Mouse (Mus musculus) MEL-GATA-1-ER (cell line): ENCODE results near the gene Ccdc96.

Experiments used
- DNase-seq: peaks from one replicate; pipeline ENCODE4 v3.0.0-alpha.2; 2012; ENCODE audit warnings: low read depth; ENCODE audit errors: extremely low read depth

The Ccdc96 gene

DNA sequence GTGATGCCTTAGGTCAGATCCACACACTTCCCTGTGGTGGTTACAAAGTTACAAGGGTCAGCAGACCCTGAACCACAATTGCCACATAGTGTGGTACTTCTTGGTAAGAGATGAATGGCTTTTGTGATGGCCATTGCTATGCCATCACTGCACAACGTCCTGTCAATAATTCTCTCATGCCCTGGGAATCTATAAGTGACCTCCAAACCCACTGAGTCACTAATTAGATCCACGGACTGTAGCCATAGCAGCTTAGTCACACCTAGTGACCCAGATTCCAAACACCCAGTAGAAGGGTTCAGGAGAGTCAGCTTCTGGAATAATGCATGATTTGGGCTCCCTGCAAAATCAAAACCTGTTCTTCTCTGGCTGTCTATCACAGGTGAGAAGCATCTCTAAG lies 40.8 kb downstream of the Ccdc96 start:
- DNase-seq = no peak

GRCm38 (mm10) chr5:36526274-36526673 lies 41.9 kb downstream of the Ccdc96 start:
- no peak for DNase-seq

DNA sequence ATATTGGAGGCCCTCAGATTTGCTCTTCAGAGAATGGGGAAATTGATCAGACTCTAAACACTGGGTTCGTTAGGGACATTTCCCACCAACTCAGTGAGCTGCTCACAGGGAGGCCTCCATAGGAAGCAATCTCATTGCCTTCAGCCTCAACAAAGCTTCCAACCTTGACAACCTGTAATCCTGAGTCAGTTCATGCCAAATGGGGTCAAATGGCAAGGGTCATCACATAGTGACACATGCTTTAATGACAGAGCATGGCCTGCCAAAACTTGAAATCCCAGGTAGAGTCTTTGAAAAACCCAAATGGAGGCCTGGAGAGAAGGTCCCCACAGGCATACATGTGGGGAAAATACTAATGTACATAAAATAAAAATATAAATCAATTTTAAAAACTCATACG lies 42.5 kb downstream of the Ccdc96 start:
- DNase-seq = no peak

GRCm38 (mm10) chr5:36529698-36530097 lies 45.3 kb downstream of the Ccdc96 start:
- DNase-seq = no peak

- DNase-seq = peak; percentile 86
These were observed 45.9 kb downstream of the Ccdc96 start for GRCm38 (mm10) chr5:36530129-36530751.

DNA sequence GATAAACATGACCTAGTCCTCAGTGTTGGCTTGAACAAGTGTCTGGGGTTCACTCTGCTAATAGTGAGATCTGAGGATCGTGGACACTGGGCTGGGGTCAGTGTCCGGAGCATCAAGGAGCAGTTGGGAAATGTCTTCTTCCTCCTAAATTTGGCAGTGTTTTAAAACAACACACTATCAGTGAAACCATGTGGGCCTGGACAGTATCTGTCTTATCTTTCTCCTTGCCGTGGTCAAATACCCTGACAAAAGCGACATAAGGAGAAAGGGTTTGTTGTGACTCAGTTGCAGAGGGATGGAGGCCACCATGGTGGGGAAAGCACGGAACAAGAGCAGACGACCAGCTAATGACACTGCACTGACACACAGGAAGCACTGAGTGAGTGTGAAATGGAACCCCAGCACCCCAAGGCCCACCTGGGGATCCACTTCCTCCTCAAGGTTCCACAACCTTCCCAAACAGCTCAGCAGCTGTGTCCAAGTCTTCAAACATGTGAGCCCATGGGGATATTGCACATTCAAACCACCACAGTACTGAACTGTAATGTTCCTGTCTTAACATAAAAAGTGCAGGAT lies 50.2 kb downstream of the Ccdc96 start:
- no peak for DNase-seq

DNA sequence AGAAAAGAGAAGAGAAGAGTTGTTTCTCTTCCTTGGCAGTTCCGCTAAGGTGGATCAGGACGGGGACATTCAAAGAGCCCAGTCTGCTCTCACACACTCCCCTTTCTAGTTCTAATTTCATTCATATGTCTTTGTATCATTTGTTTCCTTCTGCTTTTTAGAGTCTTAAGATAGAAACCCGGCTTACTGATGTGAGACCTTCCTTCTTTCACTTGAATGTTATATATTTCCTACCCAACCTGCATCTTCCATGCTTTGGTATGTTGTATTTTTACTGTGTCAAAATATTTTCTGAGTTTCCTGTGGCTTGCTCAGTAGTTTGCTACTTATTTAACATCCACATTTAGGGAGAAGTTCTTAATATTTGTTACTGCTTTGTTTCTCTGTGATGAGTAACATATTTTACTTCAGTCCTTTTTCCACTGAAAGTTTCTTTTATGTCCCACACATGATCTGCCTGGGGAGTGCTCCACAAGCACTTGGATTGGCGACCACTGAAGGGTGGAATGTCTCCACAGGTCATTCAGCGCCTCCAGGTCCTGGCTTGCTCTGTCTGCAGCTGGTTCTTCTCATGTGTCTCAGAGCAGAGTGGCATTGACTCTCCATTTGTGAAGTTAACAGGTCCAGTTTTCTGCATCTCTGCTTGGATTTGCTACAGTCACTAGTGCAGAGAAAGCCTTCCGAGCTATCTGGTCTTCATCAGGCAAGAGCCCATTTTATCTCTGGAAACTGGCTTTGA lies 51.2 kb downstream of the Ccdc96 start:
- DNase-seq = no peak

DNA sequence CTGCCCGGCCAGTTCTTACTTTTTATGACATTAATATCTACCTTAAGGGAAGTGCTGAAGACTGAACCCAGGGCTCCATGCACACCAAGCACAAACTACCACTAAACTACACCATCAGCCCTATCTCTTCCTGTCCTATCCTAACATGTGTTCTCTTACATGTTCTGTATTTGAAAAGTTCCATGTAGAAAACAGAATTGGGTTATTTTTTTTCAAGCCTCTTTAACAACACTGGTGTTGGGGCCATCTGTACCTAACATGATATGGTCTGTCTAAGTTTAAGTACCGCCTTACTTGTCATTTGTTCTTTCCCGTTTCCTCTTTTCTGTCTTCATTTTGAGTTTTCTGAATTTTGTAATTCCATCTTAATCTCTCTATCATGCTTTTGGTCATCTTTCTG lies 52.0 kb downstream of the Ccdc96 start:
- peak; percentile 57 for DNase-seq
